Mouse (Mus musculus) olfactory bulb, adult 2 months (tissue): ENCODE results near the gene Itga1.

ENCODE experiments used
- CTCF ChIP-seq: fragments of 200-500 bp; IDR thresholded peaks from 2 replicates; pipeline ENCODE4 v1.5.1; 2012; ENCODE audit warnings: low read depth, mild to moderate bottlenecking, low read length, moderate library complexity; ENCODE audit not compliant: insufficient read depth
- POLR2A ChIP-seq: fragments of 200-500 bp; IDR thresholded peaks from 2 replicates; pipeline ENCODE4 v1.6.1; 2012; ENCODE audit warnings: mild to moderate bottlenecking, low read depth, low read length, moderate library complexity; ENCODE audit not compliant: insufficient read depth

DNA sequence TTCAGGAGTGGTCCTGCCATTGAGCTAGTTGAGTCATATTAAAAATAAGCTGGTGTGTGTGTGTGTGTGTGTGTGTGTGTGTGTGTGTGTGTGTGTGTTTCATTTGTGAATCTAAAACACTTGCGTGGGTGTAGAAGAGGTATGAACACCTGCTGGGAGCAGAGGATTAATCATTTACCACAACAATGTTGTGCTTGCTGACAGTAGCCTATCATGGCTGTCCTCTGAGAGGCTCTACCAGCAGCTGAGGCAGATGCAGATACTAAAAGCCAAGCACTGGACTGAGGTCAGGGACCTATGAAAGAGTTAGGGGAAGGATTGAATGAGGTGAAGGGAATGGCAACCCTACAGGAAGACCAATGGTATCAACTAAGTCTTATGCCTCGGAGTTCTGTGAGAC, 68.6 kb downstream of the Itga1 start:
- TF ChIP-seq POLR2A (no peak), CTCF (no peak)
